Mouse (Mus musculus): ENCODE measurements around the gene Olfr279. TPM values are rescaled to one million over a fixed set of nuclear protein-coding genes. Genes with fewer than 3 reads are reported as not detected.

Olfr279 gene
- not detected for total RNA-seq (2023)

GRCm38 (mm10) chr15:98492102-98492501 lies at the start of gene Olfr279:
Gene Olfr279, plus strand, starts transcription at chr15:98492402.

GRCm38 (mm10) chr15:98452288-98452687 lies 39.9 kb upstream of the Olfr279 start, which contains the start of gene Olfr281:
Gene Olfr281, plus strand, starts transcription at chr15:98452588.

GRCm38 (mm10) chr15:98469596-98469995 lies 22.6 kb upstream of the Olfr279 start, which contains the start of gene OR5BS1P:
Gene OR5BS1P, plus strand, starts transcription at chr15:98469896.

GRCm38 (mm10) chr15:98482701-98483100 lies 9.5 kb upstream of the Olfr279 start, which contains the start of gene Lalba:
Gene Lalba, minus strand, starts transcription at chr15:98482721.

GRCm38 (mm10) chr15:98533881-98534627 lies 41.9 kb downstream of the Olfr279 start, which contains the start of gene Kansl2:
Gene Kansl2, minus strand, starts transcription at chr15:98534264.

Other genes starting within 250 kb of the Olfr279 start
- gene H1fnt, start 235.1 kb upstream of the Olfr279 start, total RNA-seq (2023) = not detected
- not detected for gene Zfp641, start 196.2 kb upstream of the Olfr279 start, total RNA-seq (2023)
- not detected for gene Olfr285, start 175.0 kb upstream of the Olfr279 start, total RNA-seq (2023)
- gene Olfr284, start 151.4 kb upstream of the Olfr279 start, total RNA-seq (2023) = not detected
- not detected for gene Olfr283, start 111.5 kb upstream of the Olfr279 start, total RNA-seq (2023)
- gene Olfr282, start 61.2 kb upstream of the Olfr279 start, total RNA-seq (2023) = not detected
- gene Olfr281, start 39.8 kb upstream of the Olfr279 start, total RNA-seq (2023) = not detected
- not detected for gene OR5BS1P, start 22.5 kb upstream of the Olfr279 start, total RNA-seq (2023)
- not detected for gene Lalba, start 9.7 kb upstream of the Olfr279 start, total RNA-seq (2023)
- gene Kansl2, start 41.9 kb downstream of the Olfr279 start, total RNA-seq (2023) = 10 to 100 TPM; 28.0 to 29.7 TPM
- 10 to 100 TPM; 51.6 to 56.9 TPM for gene Ccnt1, start 78.5 kb downstream of the Olfr279 start, total RNA-seq (2023)
- gene 4930415O20Rik, start 78.6 kb downstream of the Olfr279 start, total RNA-seq (2023) = not detected
- 1 to 10 TPM; 4.7 to 4.9 TPM for gene Adcy6, start 117.7 kb downstream of the Olfr279 start, total RNA-seq (2023)
- under 1 TPM; 0.31 to 0.94 TPM for gene Cacnb3, start 138.4 kb downstream of the Olfr279 start, total RNA-seq (2023)
- 10 to 100 TPM; 61.6 to 67.6 TPM for gene Ddx23, start 170.5 kb downstream of the Olfr279 start, total RNA-seq (2023)
- gene Rnd1, start 185.1 kb downstream of the Olfr279 start, total RNA-seq (2023) = 10 to 100 TPM; 13.5 to 16.8 TPM
- gene Ccdc65, start 215.8 kb downstream of the Olfr279 start, total RNA-seq (2023) = not detected
- gene Fkbp11, start 235.8 kb downstream of the Olfr279 start, total RNA-seq (2023) = 1 to 10 TPM; 2.5 to 3.0 TPM

All from neutrophil, adult 83 days (primary cell).